In the genomic region with DNA sequence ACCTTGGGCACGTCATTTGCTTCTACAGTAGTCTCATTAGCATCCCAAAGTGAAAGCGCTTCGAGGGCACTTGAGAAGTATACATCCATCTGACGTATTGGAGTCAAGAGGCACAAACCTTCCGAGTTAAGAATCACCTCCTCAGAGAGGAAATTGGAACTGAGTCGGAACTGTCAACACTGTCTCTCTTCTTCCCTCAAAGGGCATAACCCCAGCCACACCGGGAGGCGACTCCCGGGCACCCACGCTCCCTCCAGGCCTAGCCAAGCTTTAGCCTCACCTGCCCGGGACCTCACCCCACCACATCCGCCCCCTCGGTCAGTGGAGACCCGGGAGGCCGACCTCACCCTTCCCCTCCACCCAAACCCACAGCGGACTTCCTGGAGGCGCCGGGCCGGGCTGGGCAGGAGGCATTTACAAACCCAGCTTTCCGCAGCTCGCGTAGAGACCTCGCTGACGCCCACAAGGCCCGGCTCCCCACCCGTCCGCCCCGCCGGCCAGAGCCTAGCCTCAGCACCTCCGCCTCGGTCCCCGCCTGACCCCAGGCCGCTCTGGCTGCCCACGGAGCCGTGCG, we compare ENCODE assay signal across 8 mouse cellular contexts. TPM values are rescaled to one million over a fixed set of nuclear protein-coding genes. Genes with fewer than 3 reads are reported as not detected.
DNase-seq lines count a peak whose midpoint lies in the region; ATAC-seq and TF ChIP-seq lines count a peak whose summit lies in the region.

No protein-coding gene starts in this region.

- peak; percentile 26 for DNase-seq in kidney, adult 9 months
- DNase-seq in kidney, postnatal 10 days, result no peak
- peak; percentile 20 for DNase-seq in embryonic facial prominence, embryonic 11.5 days (ENCODE audit: low spot score)
- DNase-seq in thymus, postnatal 36 days, result peak; percentile 72 to 81
- no peak for DNase-seq in urinary bladder, adult 18-20 months (ENCODE audit: low spot score in 2 of 2)

- WGBS in embryonic facial prominence, embryonic 11.5 days, result under 1% methylated on average over 36 of the region's 36 CpGs
- WGBS in hindbrain, embryonic 16.5 days, result under 1% methylated on average over 33 of the region's 36 CpGs

- H3K4me3 ChIP-seq in E14TG2a.4 (replicated peaks; ENCODE audit: low read length), result peak overlapping the region; percentile 96
- H3K4me3 ChIP-seq in embryonic facial prominence, embryonic 11.5 days (ENCODE audit: low read depth, low read length), result peak overlapping the region; percentile 83
- peak overlapping the region; percentile 92 for H3K4me3 ChIP-seq in hindbrain, embryonic 16.5 days (ENCODE audit: low read length)

- H3K4me2 ChIP-seq in embryonic facial prominence, embryonic 11.5 days (ENCODE audit: low read depth, low read length), result peak overlapping the region; percentile 58
- H3K4me2 ChIP-seq in hindbrain, embryonic 16.5 days (ENCODE audit: low read length), result peak overlapping the region; percentile 88

- ATAC-seq in embryonic facial prominence, embryonic 11.5 days (replicated peaks; ENCODE audit: insufficient number of reproducible peaks, low FRiP score, low TSS enrichment, low read depth), result peak; percentile 12
- ATAC-seq in hindbrain, embryonic 16.5 days, result peak; percentile 50
- peak; percentile 23 for ATAC-seq in megakaryocyte-erythroid progenitor cell, adult 5-6 weeks (replicated peaks; ENCODE audit: low FRiP score, low TSS enrichment, poor library complexity, severe bottlenecking)

- H3K36me3 ChIP-seq in E14TG2a.4 (ENCODE audit: insufficient read depth, low read length), result no peaks in the 10 kb centered on the region
- no peaks in the 10 kb centered on the region for H3K36me3 ChIP-seq in embryonic facial prominence, embryonic 11.5 days (replicated peaks; ENCODE audit: control insufficient read depth, insufficient read depth, low read depth, low read length)
- H3K36me3 ChIP-seq in hindbrain, embryonic 16.5 days (ENCODE audit: control insufficient read depth, insufficient read depth, low read length), result no peaks in the 10 kb centered on the region

- TF ChIP-seq CTCF in E14TG2a.4 (conservative IDR thresholded peaks at IDR 0.05; ENCODE audit: low read length), result no peak

- peaks cover 36% of the 10 kb centered on the region for H3K4me1 ChIP-seq in E14TG2a.4 (replicated peaks; ENCODE audit: low read depth, low read length)
- no peaks in the 10 kb centered on the region for H3K4me1 ChIP-seq in embryonic facial prominence, embryonic 11.5 days (ENCODE audit: control insufficient read depth, insufficient read depth, low read length)
- peaks cover 4% of the 10 kb centered on the region for H3K4me1 ChIP-seq in hindbrain, embryonic 16.5 days (ENCODE audit: control insufficient read depth, insufficient read depth, low read depth, low read length)

- H3K9ac ChIP-seq in embryonic facial prominence, embryonic 11.5 days (replicated peaks; ENCODE audit: low read length), result peak overlapping the region; percentile 88
- H3K9ac ChIP-seq in hindbrain, embryonic 16.5 days (ENCODE audit: low read depth, low read length), result peak overlapping the region; percentile 97

- no peaks in the 10 kb centered on the region for H3K9me3 ChIP-seq in E14TG2a.4 (ENCODE audit: low read length)
- H3K9me3 ChIP-seq in embryonic facial prominence, embryonic 11.5 days (replicated peaks; ENCODE audit: control insufficient read depth, low read length), result no peaks in the 10 kb centered on the region
- no peaks in the 10 kb centered on the region for H3K9me3 ChIP-seq in hindbrain, embryonic 16.5 days (ENCODE audit: control insufficient read depth, low read length)

- peak overlapping the region; percentile 53 for H3K27ac ChIP-seq in embryonic facial prominence, embryonic 11.5 days (replicated peaks; ENCODE audit: low read depth, low read length)
- H3K27ac ChIP-seq in hindbrain, embryonic 16.5 days (ENCODE audit: low read depth, low read length), result peak overlapping the region; percentile 81

- no peaks in the 10 kb centered on the region for H3K27me3 ChIP-seq in E14TG2a.4 (ENCODE audit: insufficient read depth, low read length)
- H3K27me3 ChIP-seq in embryonic facial prominence, embryonic 11.5 days (ENCODE audit: control insufficient read depth, insufficient read depth, low read length), result no peaks in the 10 kb centered on the region
- no peaks in the 10 kb centered on the region for H3K27me3 ChIP-seq in hindbrain, embryonic 16.5 days (replicated peaks; ENCODE audit: control insufficient read depth, insufficient read depth, low read length)

RNA-seq across cellular contexts. Expression of a gene that starts 0.4 kb away (rescaled TPM):
- polyA plus RNA-seq in embryonic facial prominence, embryonic 11.5 days (2014; fragmentation: Nextera tagmentation; extraction: Ambion mirVana), result 109 TPM in 2 replicates
- 69.7 and 75.8 TPM in 2 replicates for polyA plus RNA-seq in hindbrain, embryonic 16.5 days (2015; fragmentation: Nextera tagmentation; extraction: Ambion mirVana)
- total RNA-seq in megakaryocyte-erythroid progenitor cell, adult 5-6 weeks (2014; fragmentation: Nextera tagmentation), result 53.8 and 56.1 TPM in 2 replicates
- 114 and 141 TPM in 2 replicates for total RNA-seq in megakaryocyte-erythroid progenitor cell, adult 5-6 weeks (2017)

RNA-seq across cellular contexts. Expression of a gene that starts 1.1 kb away (rescaled TPM):
- polyA plus RNA-seq in embryonic facial prominence, embryonic 11.5 days (2014; fragmentation: Nextera tagmentation; extraction: Ambion mirVana), result 15.7 and 16.1 TPM in 2 replicates
- polyA plus RNA-seq in hindbrain, embryonic 16.5 days (2015; fragmentation: Nextera tagmentation; extraction: Ambion mirVana), result 171 and 186 TPM in 2 replicates
- total RNA-seq in megakaryocyte-erythroid progenitor cell, adult 5-6 weeks (2014; fragmentation: Nextera tagmentation), result 0.63 and 4.1 TPM in 2 replicates
- total RNA-seq in megakaryocyte-erythroid progenitor cell, adult 5-6 weeks (2017), result 0.14 and 3.3 TPM in 2 replicates

Comparison
In these comparisons a context has a peak if more than half of its experiments do, and no peak if none do; other contexts are left out.
1. DNase-seq: peak in kidney, adult 9 months (single experiment), embryonic facial prominence, embryonic 11.5 days (single experiment) and thymus, postnatal 36 days (2 of 2); none in kidney, postnatal 10 days (single experiment) and urinary bladder, adult 18-20 months (0 of 2).
2. RNA of a gene that starts 1.1 kb away (polyA plus RNA-seq): 171 to 186 TPM in hindbrain, embryonic 16.5 days; 15.7 to 16.1 TPM in embryonic facial prominence, embryonic 11.5 days; every median in the first group is over 10 times any median in the second.
3. Peak in every context shown above with its lines, with median percentiles within 50 percentile points of each other: H3K4me3 ChIP-seq and ATAC-seq.